Mouse (Mus musculus): ENCODE measurements around the gene Scaper.

- TF ChIP-seq EP300 (IDR thresholded peaks at IDR 0.05) (peak; percentile 63), CTCF (IDR thresholded peaks at IDR 0.05) (no peak)
Observed at GRCm38 (mm10) chr9:55512027-55512543, 425.8 kb downstream of the Scaper start, which contains the start of gene Etfa.

All from lung, postnatal 0 days (tissue).